Mouse (Mus musculus): ENCODE measurements at regions not wholly inside any gene's neighbourhood (a gene's known extent, or its start where the extent isn't known, plus 50 kb on each side); places are given as distances from the start of the nearest gene placed in this dataset.
"Not testable (repeated sequence)": the region's sequence is repeated elsewhere in the genome, so short reads cannot be mapped to it uniquely, and the experiment has no call there.

GRCm38 (mm10) chr11:24317989-24318735 is 240.3 kb downstream of the Bcl11a start:
- Histone ChIP-seq H3K9me3 (ENCODE audit: control insufficient read depth, low read length) (no peaks in the 10 kb centered on the region), H3K27ac (ENCODE audit: low read depth) (no peak overlapping the region), H3K9ac (ENCODE audit: low read length) (no peak overlapping the region), H3K4me2 (ENCODE audit: low read length) (no peak overlapping the region), H3K4me3 (ENCODE audit: low read depth, low read length) (no peak overlapping the region), H3K36me3 (ENCODE audit: control insufficient read depth, insufficient read depth, low read length) (no peaks in the 10 kb centered on the region), H3K27me3 (replicated peaks; ENCODE audit: control insufficient read depth, insufficient read depth, low read length) (no peaks in the 10 kb centered on the region), H3K4me1 (replicated peaks; ENCODE audit: control insufficient read depth, insufficient read depth, low read length) (no peaks in the 10 kb centered on the region)
- no peak for DNase-seq (ENCODE audit: low spot score)
- 60% methylated on average over 2 of the region's 2 CpGs for WGBS
- ATAC-seq (replicated peaks; ENCODE audit: low FRiP score, low TSS enrichment, low read depth), result no peak

- no peaks in the 10 kb centered on the region for H3K36me3 ChIP-seq (ENCODE audit: control insufficient read depth, insufficient read depth, low read length)
- ATAC-seq (replicated peaks; ENCODE audit: low FRiP score, low TSS enrichment, low read depth), result no peak
- H3K4me1 ChIP-seq (replicated peaks; ENCODE audit: control insufficient read depth, insufficient read depth, low read length), result no peaks in the 10 kb centered on the region
- H3K9me3 ChIP-seq (ENCODE audit: control insufficient read depth, low read length), result no peaks in the 10 kb centered on the region
- H3K4me2 ChIP-seq (ENCODE audit: low read length), result no peak overlapping the region
- H3K4me3 ChIP-seq (ENCODE audit: low read depth, low read length), result no peak overlapping the region
- no peaks in the 10 kb centered on the region for H3K27me3 ChIP-seq (replicated peaks; ENCODE audit: control insufficient read depth, insufficient read depth, low read length)
- no peak overlapping the region for H3K9ac ChIP-seq (ENCODE audit: low read length)
- no peak overlapping the region for H3K27ac ChIP-seq (ENCODE audit: low read depth)
- DNase-seq (ENCODE audit: low spot score), result no peak
- 83% methylated on average over 3 of the region's 3 CpGs for WGBS
Observed at GRCm38 (mm10) chr11:24319222-24319621, 241.4 kb downstream of the Bcl11a start.

DNA sequence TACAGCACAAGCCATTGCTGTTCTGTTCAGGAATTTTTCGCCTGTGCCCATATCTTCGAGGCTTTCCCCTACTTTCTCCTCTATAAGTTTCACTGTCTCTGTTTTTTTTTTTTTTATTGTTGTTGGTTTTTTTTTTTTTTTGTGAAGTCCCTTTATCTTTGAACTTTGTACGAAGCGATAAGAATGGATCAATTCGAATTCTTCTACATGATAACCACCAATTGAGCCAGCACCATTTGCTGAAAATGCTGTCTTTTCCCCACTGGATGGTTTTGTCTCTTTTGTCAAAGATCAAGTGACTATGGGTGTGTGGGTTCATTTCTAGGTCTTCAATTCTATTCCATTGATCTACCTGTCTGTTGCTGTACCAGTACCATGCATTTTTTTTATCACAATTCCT is 244.6 kb downstream of the Bcl11a start:
- not testable (repeated sequence) for ATAC-seq (replicated peaks; ENCODE audit: low FRiP score, low TSS enrichment, low read depth); H3K4me2 ChIP-seq (ENCODE audit: low read length); H3K4me1 ChIP-seq (replicated peaks; ENCODE audit: control insufficient read depth, insufficient read depth, low read length); DNase-seq (ENCODE audit: low spot score); H3K36me3 ChIP-seq (ENCODE audit: control insufficient read depth, insufficient read depth, low read length); H3K9me3 ChIP-seq (ENCODE audit: control insufficient read depth, low read length); H3K4me3 ChIP-seq (ENCODE audit: low read depth, low read length); H3K27me3 ChIP-seq (replicated peaks; ENCODE audit: control insufficient read depth, insufficient read depth, low read length); H3K9ac ChIP-seq (ENCODE audit: low read length); H3K27ac ChIP-seq (ENCODE audit: low read depth)
- WGBS, result 70% methylated on average over 5 of the region's 5 CpGs

DNA sequence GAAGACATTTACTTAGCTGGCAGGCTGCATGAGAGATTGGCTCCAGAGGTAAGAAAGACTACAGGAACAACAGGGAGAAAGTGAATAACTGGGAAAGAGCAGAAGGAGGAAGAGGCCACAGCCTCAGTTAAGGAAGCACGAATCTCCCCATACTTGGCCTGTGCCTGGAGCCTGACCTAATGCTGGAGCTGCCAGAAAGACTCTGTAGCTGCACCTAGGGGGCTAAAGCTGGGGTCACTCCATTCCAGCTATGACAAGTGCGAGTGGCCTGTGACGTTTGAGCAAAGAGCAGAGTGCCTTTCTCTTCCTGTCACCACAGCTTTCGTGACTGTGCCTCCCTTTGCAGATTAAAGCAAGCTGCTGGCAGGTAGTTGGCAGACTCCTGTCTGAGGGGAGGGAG is 250.6 kb downstream of the Bcl11a start:
- H3K36me3 ChIP-seq (ENCODE audit: control insufficient read depth, insufficient read depth, low read length), result no peaks in the 10 kb centered on the region
- H3K9ac ChIP-seq (ENCODE audit: low read length), result no peak overlapping the region
- DNase-seq (ENCODE audit: low spot score) (no peak), ATAC-seq (replicated peaks; ENCODE audit: low FRiP score, low TSS enrichment, low read depth) (no peak)
- H3K4me3 ChIP-seq (ENCODE audit: low read depth, low read length), result no peak overlapping the region
- H3K4me2 ChIP-seq (ENCODE audit: low read length), result no peak overlapping the region
- no peaks in the 10 kb centered on the region for H3K4me1 ChIP-seq (replicated peaks; ENCODE audit: control insufficient read depth, insufficient read depth, low read length)
- H3K9me3 ChIP-seq (ENCODE audit: control insufficient read depth, low read length), result no peaks in the 10 kb centered on the region
- H3K27ac ChIP-seq (ENCODE audit: low read depth), result no peak overlapping the region
- WGBS, result 53% methylated on average over 4 of the region's 4 CpGs
- H3K27me3 ChIP-seq (replicated peaks; ENCODE audit: control insufficient read depth, insufficient read depth, low read length), result no peaks in the 10 kb centered on the region

GRCm38 (mm10) chr11:24330366-24331124 is 252.7 kb downstream of the Bcl11a start:
- no peaks in the 10 kb centered on the region for H3K9me3 ChIP-seq (ENCODE audit: control insufficient read depth, low read length)
- DNase-seq (ENCODE audit: low spot score), result no peak
- no peak overlapping the region for H3K4me2 ChIP-seq (ENCODE audit: low read length)
- H3K36me3 ChIP-seq (ENCODE audit: control insufficient read depth, insufficient read depth, low read length), result no peaks in the 10 kb centered on the region
- WGBS, result 78% methylated on average over 10 of the region's 10 CpGs
- no peak overlapping the region for H3K27ac ChIP-seq (ENCODE audit: low read depth)
- H3K27me3 ChIP-seq (replicated peaks; ENCODE audit: control insufficient read depth, insufficient read depth, low read length), result no peaks in the 10 kb centered on the region
- no peak for ATAC-seq (replicated peaks; ENCODE audit: low FRiP score, low TSS enrichment, low read depth)
- H3K4me1 ChIP-seq (replicated peaks; ENCODE audit: control insufficient read depth, insufficient read depth, low read length), result no peaks in the 10 kb centered on the region
- H3K4me3 ChIP-seq (ENCODE audit: low read depth, low read length), result no peak overlapping the region
- no peak overlapping the region for H3K9ac ChIP-seq (ENCODE audit: low read length)

GRCm38 (mm10) chr11:24332241-24332640 is 254.4 kb downstream of the Bcl11a start:
- H3K27ac ChIP-seq (ENCODE audit: low read depth), result no peak overlapping the region
- no peaks in the 10 kb centered on the region for H3K36me3 ChIP-seq (ENCODE audit: control insufficient read depth, insufficient read depth, low read length)
- no peaks in the 10 kb centered on the region for H3K27me3 ChIP-seq (replicated peaks; ENCODE audit: control insufficient read depth, insufficient read depth, low read length)
- H3K4me3 ChIP-seq (ENCODE audit: low read depth, low read length), result no peak overlapping the region
- 84% methylated on average over 3 of the region's 3 CpGs for WGBS
- DNase-seq (ENCODE audit: low spot score), result no peak
- ATAC-seq (replicated peaks; ENCODE audit: low FRiP score, low TSS enrichment, low read depth), result no peak
- no peak overlapping the region for H3K9ac ChIP-seq (ENCODE audit: low read length)
- no peak overlapping the region for H3K4me2 ChIP-seq (ENCODE audit: low read length)
- no peaks in the 10 kb centered on the region for H3K4me1 ChIP-seq (replicated peaks; ENCODE audit: control insufficient read depth, insufficient read depth, low read length)
- no peaks in the 10 kb centered on the region for H3K9me3 ChIP-seq (ENCODE audit: control insufficient read depth, low read length)

DNA sequence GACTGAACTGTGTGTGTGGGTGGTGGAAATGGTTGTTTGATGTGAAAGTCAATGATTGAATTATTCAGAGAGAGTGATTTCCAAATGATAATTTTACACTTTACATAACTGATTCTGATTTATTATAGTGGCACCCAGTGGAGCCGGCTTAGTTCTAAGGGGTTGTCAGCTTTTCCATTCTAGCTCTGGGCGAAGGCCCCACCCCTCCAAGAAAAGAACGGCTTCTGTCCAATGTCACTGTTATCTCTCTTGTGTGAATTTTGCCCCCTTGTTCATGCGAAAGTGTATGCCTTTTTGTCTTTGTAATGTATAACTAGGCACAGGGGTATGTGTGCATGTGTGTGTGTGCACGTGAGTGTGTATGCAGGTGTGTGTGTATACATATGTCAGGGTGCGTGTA is 255.3 kb downstream of the Bcl11a start:
- H3K36me3 ChIP-seq (ENCODE audit: control insufficient read depth, insufficient read depth, low read length), result no peaks in the 10 kb centered on the region
- no peaks in the 10 kb centered on the region for H3K9me3 ChIP-seq (ENCODE audit: control insufficient read depth, low read length)
- no peak overlapping the region for H3K27ac ChIP-seq (ENCODE audit: low read depth)
- no peak overlapping the region for H3K9ac ChIP-seq (ENCODE audit: low read length)
- no peak overlapping the region for H3K4me2 ChIP-seq (ENCODE audit: low read length)
- no peak for ATAC-seq (replicated peaks; ENCODE audit: low FRiP score, low TSS enrichment, low read depth)
- no peaks in the 10 kb centered on the region for H3K27me3 ChIP-seq (replicated peaks; ENCODE audit: control insufficient read depth, insufficient read depth, low read length)
- DNase-seq (ENCODE audit: low spot score), result peak; percentile 23
- WGBS, result 79% methylated on average over 6 of the region's 6 CpGs
- no peaks in the 10 kb centered on the region for H3K4me1 ChIP-seq (replicated peaks; ENCODE audit: control insufficient read depth, insufficient read depth, low read length)
- no peak overlapping the region for H3K4me3 ChIP-seq (ENCODE audit: low read depth, low read length)

- DNase-seq (ENCODE audit: low spot score), result no peak
- no peak overlapping the region for H3K27ac ChIP-seq (ENCODE audit: low read depth)
- no peaks in the 10 kb centered on the region for H3K36me3 ChIP-seq (ENCODE audit: control insufficient read depth, insufficient read depth, low read length)
- H3K27me3 ChIP-seq (replicated peaks; ENCODE audit: control insufficient read depth, insufficient read depth, low read length), result no peaks in the 10 kb centered on the region
- ATAC-seq (replicated peaks; ENCODE audit: low FRiP score, low TSS enrichment, low read depth), result no peak
- H3K4me2 ChIP-seq (ENCODE audit: low read length), result no peak overlapping the region
- WGBS, result 91% methylated on average over 4 of the region's 4 CpGs
- H3K4me1 ChIP-seq (replicated peaks; ENCODE audit: control insufficient read depth, insufficient read depth, low read length), result no peaks in the 10 kb centered on the region
- no peak overlapping the region for H3K9ac ChIP-seq (ENCODE audit: low read length)
- H3K4me3 ChIP-seq (ENCODE audit: low read depth, low read length), result no peak overlapping the region
- H3K9me3 ChIP-seq (ENCODE audit: control insufficient read depth, low read length), result no peaks in the 10 kb centered on the region
Observed at GRCm38 (mm10) chr11:24335256-24335655, 257.4 kb downstream of the Bcl11a start.

GRCm38 (mm10) chr11:24338111-24338510 is 260.3 kb downstream of the Bcl11a start:
- WGBS, result 71% methylated on average over 1 of the region's 1 CpGs
- Histone ChIP-seq H3K4me3 (ENCODE audit: low read depth, low read length) (no peak overlapping the region), H3K4me1 (replicated peaks; ENCODE audit: control insufficient read depth, insufficient read depth, low read length) (no peaks in the 10 kb centered on the region), H3K9me3 (ENCODE audit: control insufficient read depth, low read length) (no peaks in the 10 kb centered on the region), H3K27me3 (replicated peaks; ENCODE audit: control insufficient read depth, insufficient read depth, low read length) (no peaks in the 10 kb centered on the region), H3K27ac (ENCODE audit: low read depth) (no peak overlapping the region), H3K36me3 (ENCODE audit: control insufficient read depth, insufficient read depth, low read length) (no peaks in the 10 kb centered on the region), H3K9ac (ENCODE audit: low read length) (no peak overlapping the region), H3K4me2 (ENCODE audit: low read length) (no peak overlapping the region)
- no peak for ATAC-seq (replicated peaks; ENCODE audit: low FRiP score, low TSS enrichment, low read depth)
- DNase-seq (ENCODE audit: low spot score), result peak; percentile 42

All from intestine, embryonic 14.5 days (tissue).